Mouse (Mus musculus): ENCODE results near the gene Smndc1.
"Not testable (repeated sequence)": the region's sequence is repeated elsewhere in the genome, so short reads cannot be mapped to it uniquely, and the experiment has no call there.

Smndc1 gene

DNA sequence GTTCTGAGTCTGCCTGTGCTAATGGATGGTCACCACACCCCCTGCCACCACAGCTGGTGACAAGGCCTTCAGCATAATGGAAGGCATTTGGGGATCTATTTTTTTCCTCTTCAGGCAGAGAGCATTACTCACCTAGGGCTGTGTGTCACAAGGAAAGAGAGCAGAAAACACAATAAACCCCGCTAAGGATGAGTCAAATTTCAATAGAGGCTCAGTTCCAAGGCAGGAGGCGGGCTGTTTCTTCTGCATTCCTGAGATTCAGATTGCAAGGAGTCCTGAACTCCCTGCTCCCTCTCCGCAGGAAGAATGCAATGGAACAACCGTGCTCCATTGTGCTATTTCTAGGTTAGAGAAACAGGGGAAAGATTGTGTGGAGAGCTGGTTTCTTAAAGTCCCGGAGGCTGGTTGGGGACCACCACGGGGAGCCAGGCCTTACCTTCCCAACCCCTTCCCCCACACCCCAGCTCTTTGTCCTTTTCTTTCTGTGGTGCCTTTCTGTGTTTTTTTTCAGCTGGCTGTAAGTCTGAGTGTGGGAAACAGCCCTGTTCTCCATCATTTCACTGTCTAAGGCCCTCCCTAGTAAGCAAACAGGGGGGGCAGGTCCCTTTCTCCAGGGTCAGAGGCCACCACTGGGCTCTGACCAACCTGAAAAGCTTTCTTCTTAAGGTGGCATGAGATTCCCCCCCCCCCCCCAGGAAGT is 21.9 kb upstream of the Smndc1 start:
- DNase-seq (ENCODE audit: low spot score in 2 of 2), result peak in 1 of 2 experiments; percentile 27

DNA sequence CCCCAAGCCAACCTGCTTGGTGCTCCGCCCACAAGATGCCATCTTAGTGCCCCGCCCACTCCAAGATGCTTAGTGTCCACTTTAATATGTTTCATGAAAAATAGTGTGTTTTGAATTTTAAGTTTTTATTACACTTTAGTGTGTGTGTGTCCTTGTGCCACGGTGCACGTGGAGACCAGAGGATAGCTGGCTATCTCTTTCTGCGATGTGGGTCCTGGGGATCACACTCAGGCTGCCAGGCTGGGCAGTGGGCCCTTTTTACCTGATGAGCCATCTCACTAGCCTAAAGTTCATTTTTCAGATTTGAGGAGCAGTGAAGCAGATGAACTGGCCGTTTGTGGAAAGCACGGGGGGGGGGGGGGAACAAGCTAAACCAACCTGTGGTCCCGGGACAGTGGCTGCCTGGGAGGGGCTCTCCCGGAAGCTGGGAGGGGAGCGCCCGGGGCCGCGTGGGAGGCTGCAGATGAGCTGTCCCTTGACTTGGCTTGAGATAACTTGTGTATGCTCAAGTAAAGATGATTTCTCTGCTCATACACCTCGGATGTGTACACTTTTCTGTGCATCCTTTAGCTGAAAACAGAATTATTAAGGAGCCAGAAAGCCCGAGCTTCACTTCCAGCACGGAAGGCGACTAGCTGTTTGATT is 19.4 kb upstream of the Smndc1 start:
- no peak for DNase-seq (ENCODE audit: low spot score in 2 of 2)

DNA sequence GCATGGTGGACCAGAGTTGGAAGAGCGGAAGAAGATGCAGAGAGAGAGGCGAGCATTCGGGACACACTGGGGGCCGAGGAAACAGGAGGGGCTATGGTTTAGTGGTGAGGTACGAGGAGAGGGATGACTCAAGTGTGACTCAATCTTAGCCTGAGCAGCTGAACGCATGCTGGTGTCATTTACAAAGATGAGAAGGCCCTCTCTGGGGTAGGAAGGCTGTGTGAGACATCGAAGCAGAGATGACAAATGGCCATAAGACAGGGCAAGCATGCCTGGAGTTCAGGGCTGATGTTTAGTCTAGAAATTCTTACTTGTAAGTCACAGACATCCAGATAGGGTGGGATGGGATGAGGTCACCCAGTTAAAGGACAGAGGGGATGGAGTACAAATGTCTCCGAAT is 18.0 kb upstream of the Smndc1 start:
- DNase-seq (ENCODE audit: low spot score in 2 of 2), result no peak

DNA sequence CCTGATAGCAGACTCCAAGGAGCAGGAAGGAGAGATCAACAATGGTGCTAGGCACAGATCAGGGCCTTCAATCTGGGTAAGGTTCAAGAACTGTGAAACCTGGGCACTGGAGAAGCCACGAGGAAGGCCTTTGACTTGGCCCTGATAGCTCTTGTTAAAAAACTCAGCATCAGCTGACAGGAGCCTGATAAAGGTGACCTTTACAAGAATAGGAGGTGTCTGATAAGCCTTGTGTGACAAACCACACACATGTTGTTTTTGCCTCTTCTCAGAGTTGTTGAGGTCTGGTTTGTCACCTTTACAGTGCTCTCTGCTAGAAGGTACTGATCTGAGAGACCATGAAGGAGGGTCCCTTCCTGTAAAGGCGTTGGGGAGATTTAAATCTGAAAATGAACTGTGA is 17.0 kb upstream of the Smndc1 start:
- no peak for DNase-seq (ENCODE audit: low spot score in 2 of 2)

DNA sequence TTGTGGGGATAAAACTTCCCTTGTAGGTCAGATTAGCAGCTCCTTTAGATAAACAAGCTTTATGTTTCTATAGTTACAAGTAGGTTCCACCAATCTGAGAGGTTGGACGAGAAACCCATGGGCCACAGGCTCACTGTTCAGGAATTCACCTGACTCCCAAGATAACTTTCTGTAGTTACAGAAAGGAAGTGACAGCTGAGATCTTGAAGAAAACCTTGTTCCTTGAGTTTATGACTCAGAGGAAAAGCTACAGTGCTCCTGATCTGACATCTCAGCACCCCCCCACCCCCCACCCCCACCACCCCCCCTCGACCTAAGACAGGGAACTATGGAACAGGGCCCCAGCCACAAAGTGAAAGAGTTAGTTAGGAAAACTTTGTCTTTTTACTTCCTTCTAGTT is 15.4 kb upstream of the Smndc1 start:
- no peak for DNase-seq (ENCODE audit: low spot score in 2 of 2)

DNA sequence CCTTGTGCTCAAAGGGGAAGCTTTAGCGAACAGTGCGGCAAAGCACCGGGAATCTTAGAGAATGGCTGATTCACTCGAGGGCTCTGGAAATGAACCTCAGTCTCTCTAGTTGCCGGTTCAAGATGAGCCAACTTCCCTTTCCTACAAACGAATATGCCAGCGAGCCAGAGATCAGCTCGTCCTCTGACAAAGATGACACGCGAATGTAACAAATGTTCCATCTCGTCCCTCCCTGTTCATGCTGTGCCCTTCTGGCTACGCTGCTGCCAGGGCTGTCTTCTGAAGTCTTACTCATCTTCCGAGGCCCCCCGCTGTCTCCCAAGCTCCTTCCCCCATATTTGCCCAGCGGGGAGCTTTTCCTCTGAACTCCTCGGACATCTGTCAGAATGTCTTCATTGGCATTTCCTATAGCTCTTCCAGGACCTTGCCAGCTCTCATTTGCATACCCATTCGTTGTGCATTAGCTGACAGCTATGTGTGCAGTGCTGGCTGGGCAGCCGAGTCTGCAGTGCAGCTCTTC is 14.5 kb upstream of the Smndc1 start:
- DNase-seq (ENCODE audit: low spot score in 2 of 2), result no peak

DNA sequence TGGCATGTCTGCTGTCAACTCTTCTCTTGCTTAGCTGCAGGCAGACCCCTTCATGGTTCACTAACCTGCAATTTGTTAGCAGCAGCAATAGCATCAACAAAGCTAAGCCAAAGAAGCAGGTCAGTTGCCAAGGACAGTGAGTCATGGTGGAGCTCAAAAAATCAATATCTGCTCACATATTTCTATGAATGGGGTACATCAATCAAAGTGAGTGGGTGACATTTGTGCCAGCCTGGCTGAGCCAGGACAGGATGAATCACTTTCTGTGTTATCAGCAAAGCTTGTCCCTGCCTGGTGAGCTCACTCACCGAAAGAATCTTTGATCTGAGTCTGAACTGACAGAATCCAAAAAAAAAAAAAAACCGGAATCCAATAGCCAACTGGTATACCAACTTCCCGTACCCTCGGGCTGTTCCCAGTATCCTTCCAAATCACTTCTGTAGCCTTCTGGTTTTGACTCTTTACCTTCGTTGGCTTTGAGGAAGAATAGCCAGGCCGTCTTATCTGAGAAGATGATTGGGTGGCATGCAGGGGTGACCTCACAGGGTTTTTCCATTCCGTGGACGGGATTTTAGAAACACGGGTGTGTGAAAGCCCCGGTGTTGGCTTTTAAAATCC is 13.9 kb upstream of the Smndc1 start:
- DNase-seq (ENCODE audit: low spot score in 2 of 2), result no peak

DNA sequence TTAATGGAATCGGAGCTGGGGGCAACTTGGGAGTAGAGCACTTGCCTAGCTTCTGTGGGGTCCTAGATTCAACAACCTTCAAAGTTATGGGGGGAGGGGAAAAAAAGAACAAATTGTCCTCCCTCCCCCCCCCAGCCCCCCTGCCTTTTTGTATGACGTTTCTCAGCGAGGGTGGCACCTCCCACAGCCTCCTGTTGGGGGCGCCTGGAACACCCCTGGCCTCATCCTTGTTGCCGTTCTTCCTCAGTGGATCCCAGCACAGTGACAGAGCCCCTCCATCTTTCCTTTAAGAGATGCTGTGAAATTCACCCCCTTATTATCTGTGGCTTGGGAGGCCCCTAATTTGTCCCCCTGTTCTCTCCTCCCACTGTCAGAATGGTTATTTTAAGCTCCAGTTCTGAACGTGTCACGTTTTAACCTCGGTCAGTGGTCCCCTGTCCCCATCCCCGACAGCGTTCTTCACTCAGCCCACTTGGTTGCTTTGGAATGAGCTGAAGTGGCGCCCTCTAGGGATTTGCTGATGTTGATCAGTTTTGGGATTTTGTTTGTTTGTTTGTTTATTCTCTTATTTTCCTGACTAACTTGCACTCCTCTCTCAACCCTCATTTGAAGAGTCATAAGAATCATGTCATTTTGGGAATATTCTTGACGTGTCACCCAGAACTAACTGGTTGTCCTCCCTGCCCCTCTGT is 12.5 kb upstream of the Smndc1 start:
- DNase-seq (ENCODE audit: low spot score in 2 of 2), result no peak

DNA sequence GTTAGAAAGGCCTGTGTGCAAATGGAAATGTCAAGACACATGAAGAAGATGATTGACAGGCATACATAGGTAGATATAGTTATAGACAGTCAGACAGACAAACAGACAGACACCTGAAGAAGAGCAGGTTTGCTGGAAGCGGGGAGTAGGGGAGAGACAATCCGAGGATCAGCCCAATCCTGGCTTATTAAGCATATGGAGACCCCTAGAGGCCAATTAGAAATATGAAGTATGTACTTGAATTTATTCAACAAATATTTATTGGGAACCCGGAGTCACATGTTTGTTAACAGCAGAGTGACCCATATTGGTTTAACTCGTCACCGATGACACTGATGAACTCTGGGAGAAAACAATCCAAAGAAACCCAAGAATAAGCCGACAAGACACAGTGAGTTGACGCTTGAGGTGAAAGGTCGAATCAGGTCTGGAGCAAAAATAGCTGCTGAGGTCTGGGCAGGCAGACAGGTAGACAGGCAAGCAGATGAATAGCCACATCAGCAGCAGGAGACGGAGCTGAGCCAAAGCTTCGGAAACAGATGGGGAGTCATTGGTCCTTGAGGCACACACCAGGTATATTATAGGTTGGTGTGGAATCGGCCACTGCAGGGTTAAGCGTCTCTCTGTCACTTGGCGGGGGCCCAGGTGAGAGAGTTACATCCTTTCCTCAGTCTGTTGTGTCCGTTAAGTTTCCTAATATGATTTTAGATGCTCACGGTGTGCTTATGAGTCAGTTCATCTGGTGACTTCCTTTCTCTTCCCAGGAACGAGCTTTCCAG is 10.1 kb upstream of the Smndc1 start:
- no peak for DNase-seq (ENCODE audit: low spot score in 2 of 2)

DNA sequence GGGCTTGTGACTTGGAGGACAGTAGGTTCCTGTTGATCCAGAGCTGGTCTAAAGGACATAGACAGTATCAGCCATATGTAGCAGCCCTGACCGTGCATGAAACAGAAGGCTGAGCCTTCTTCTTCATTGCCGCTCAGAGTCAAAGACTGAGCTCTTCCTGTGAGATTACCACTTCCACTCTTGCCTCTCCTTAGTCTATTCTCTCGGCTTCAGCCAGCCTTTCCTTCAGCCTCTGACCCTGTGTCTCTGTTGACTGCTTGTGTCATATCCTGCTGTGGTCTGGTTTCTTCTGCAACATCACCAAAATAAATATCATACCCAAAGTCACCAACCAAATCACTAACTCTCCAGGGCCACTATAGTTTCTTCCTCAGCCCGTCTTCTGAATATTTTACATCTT is 8.8 kb upstream of the Smndc1 start:
- no peak for DNase-seq (ENCODE audit: low spot score in 2 of 2)

DNA sequence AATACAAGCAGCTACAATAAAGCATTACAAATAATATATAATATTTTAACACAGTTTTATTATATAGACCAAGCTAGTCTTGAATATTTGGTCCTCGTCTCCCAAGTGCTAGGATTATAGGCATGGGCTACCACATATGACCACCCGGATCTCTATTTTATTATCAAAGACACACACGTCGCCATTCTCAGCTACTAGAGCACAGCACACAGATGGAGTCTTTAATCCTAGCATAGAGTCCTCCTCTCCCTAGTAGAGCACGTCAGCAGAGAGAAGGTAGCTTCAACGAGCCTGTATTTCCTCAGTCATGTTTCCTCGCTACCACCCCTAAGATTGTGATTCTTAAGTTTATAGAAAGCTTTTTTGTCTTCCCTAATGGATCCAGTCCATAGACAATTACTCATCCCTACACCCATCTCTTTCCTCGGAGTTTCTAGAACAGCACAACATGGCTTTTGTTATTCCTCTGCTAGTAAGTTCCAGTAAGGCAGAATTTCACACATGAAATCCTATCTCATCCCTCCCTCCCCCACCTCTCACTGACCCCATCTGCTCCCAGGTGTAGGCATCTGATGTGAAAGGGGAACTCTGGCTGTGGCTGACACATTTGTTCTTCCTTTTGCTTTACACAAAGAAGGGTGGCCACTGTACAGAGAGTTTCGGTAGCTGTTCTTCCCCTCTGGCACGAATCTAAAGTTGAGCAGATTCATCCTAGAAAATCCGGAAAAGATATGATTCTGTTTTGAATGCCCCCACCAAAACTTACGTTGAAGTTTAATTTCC is 7.3 kb upstream of the Smndc1 start:
- DNase-seq (ENCODE audit: low spot score in 2 of 2), result no peak

DNA sequence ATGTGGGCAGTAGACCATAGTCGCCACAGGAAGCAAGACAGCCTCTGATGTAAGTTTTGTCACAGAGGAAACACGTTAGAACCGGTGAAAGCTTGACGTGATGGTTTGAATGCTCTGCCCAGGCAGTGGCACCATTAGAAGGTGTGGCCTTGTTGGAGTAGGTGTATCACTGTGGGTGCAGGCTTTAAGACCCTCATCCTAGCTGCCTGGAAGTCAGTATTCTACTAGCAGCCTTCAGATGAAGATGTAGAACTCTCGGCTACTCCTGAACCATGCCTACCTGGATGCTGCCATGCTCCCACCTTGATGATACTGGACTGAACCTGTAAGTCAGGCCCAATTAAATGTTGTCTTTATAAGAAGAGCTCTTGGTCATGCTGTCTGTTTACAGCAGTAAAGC is 5.4 kb upstream of the Smndc1 start:
- DNase-seq (ENCODE audit: low spot score in 2 of 2), result not testable (repeated sequence)

DNA sequence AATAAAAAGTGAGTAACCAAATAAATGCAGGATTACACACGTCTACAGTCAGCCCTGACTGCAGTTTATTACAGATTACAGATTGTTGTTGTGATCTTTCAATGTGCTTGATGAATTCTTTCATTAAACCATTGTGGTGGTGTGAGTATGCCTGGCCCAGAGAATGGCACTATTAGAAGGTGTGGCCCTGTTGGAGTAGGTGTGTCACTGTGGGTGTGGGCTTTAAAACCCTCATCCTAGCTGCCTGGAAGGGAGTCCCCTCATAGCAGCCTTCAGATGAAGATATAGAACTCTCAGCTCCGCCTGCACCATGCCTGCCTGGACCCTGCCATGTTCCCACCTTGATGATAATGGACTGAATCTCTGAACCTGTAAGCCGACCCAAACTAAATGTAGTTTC is 4.6 kb upstream of the Smndc1 start:
- DNase-seq (ENCODE audit: low spot score in 2 of 2), result not testable (repeated sequence)

DNA sequence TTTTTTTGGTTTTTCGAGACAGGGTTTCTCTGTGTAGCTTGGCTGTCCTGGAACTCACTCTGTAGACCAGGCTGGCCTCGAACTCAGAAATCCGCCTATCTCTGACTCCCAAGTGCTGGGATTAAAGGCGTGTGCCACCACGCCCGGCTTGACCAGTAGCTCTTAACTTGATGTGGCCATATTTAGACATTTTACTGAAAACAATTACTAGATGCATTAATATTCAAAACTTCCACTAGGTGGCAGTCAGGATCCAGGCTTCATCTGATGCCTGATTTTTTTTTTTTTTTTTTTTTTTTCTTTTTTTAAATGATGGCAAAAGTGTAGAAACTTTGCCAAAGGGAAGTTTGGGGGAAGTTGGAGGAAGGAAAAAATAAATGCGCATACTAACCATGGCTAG is 4.2 kb upstream of the Smndc1 start:
- DNase-seq (ENCODE audit: low spot score in 2 of 2), result no peak

DNA sequence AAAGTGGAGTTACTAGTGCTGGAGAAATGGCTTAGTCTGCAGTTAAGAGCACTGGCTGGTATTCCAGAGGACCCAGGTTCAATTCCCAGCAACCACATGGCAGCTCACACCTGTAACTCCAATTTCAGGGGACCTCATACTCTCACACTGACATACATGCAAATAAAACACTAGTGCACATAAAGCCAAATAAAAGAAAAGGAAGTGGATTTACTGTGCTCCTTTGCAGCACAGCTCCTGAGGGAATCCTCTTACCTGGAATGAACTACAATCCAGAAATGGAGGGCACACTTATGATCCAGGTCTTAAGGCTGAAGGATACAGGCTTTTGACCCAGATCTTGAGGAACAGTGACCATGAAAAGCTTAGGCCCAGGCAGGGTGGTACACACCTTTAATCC is 3.3 kb upstream of the Smndc1 start:
- DNase-seq (ENCODE audit: low spot score in 2 of 2), result no peak

DNA sequence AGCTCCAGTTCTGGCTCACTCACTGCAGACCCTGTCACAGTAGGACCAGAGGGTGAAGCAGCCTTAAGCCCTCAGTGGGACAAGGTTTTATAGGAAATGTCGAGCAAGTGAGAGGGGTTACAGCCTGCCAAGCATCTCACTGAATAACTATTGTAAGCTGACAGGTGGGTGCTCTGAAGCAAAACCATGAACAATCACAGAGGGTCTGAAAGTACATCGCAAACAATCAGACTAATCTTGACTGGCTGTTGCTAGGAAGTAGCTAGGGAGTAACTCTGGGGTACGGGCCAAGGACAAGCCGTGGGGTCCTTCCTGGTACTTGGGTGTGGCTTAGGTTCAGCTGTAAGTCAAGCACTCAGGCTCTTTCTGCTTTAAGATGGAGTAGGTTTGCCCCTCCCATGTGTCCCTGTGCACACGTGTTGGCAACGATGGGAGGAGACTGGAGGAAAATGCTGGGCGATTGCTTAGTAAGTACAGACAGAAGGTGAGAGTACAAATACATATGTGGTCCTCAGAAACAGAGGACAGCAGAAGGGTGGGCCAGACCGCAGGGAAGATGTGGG is 2.5 kb upstream of the Smndc1 start:
- no peak for DNase-seq (ENCODE audit: low spot score in 2 of 2)

DNA sequence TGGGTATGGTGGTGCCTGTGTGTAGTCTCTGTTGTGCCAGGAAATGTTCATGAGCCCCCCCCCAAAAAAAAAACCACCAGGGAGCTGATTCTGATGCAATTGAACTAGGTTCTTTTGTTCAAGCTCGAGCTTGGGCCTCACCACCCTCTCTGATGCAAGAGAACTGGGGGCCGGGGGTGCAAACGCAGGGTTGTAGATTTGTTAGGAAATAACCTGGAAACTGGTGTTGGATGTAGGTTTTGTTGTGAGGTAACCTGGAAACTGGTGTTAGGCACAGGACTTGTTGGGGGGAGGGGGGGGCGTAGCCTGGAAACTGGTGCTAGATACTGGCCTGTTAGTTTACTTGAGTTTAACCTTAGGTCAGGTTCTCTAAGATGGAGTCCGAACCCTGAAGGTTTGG is 1.4 kb upstream of the Smndc1 start:
- DNase-seq (ENCODE audit: low spot score in 2 of 2), result no peak

DNA sequence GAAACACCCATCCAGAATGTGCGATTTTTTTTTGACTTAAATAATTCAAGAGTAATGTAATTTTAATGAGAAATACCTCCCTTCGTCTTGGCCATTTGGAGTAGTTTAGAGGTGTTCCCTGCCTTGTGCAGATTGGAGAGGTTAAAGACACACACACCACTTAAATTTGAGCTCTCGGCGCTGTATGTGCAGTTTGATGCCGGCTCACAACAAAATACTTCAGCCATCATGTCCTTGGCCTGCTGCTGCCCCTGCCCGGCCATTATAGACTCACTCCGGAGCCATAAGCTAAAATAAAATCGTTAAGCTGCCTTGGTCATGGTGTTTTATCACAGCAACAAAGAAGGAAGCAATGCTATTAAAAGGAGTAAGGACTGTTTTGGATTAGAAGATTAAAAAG is 1.0 kb upstream of the Smndc1 start:
- no peak for DNase-seq (ENCODE audit: low spot score in 2 of 2)

DNA sequence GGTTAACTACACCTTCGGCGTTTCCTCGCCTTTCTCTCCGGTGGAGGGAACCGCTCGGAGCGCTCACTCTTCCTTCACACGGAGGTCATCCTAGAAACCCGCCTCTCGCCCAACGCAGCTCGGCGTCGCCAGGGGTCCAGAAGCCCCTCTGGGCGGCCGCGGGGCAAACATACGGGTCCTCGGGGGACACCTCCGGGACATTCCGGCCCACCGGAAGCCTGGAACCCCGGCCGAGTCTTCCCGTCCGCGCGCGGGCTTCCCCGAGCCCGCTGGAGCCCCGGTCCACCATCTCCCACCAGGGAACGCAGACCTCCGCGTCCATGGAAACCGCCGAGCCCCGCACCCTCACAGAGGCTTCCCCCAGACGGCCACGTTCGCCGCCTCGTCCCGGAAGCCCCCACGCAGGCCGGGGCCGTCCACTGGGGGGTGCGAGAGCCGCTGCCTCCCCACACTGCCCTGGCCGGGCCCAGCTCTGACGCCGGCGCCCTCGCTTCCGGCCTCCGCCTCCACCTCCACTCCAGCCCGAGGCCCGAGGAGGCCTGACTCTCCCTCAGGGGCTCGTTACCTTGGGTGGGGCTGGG is 437 bp downstream of the Smndc1 start:
- peak; percentile 45 to 46 for DNase-seq (ENCODE audit: low spot score in 2 of 2)

DNA sequence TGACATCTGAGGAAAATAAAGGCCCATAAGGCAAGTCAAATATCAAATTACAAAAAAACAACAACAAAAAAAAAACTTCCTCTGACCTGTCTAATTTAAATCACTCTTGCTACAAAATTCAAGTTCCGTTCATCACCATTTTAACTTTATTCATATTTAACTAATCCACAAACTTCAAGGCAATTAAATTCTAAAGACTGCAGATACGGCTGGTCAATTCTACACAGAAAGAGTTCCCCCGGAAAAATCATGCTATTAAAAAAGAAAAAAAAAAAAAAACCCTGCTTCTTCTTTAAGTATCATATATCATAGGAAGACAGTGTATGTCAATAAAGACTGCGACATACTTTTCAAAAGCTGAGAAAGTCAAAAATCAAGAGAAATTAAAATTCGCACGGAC is 961 bp downstream of the Smndc1 start:
- DNase-seq (ENCODE audit: low spot score in 2 of 2), result no peak
